Mouse (Mus musculus) bone marrow macrophage, adult 2 months (primary cell): ENCODE measurements at regions not wholly inside any gene's neighbourhood (a gene's known extent, or its start where the extent isn't known, plus 50 kb on each side); places are given as distances from the start of the nearest gene placed in this dataset.

Source experiments
- H3K27ac ChIP-seq: 2 replicates; pipeline ENCODE4 v1.5.1; 2012; ENCODE audit warnings: low read depth, low read length; ENCODE audit not compliant: insufficient read depth
- H3K4me1 ChIP-seq: 2 replicates; pipeline ENCODE4 v1.6.1; 2012; ENCODE audit warnings: low read length; ENCODE audit not compliant: control insufficient read depth, insufficient read depth
- H3K4me3 ChIP-seq: 2 replicates; pipeline ENCODE4 v1.5.1; 2012; ENCODE audit warnings: mild to moderate bottlenecking, low read length, moderate library complexity; ENCODE audit not compliant: insufficient read depth
- CTCF ChIP-seq: IDR thresholded peaks from 2 replicates; pipeline ENCODE4 v1.5.1; 2012; ENCODE audit warnings: low read depth, mild to moderate bottlenecking, low read length, moderate library complexity
- POLR2A ChIP-seq: IDR thresholded peaks from 2 replicates; pipeline ENCODE4 v1.6.1; 2012; ENCODE audit warnings: mild to moderate bottlenecking, low read depth, low read length, borderline replicate concordance

DNA sequence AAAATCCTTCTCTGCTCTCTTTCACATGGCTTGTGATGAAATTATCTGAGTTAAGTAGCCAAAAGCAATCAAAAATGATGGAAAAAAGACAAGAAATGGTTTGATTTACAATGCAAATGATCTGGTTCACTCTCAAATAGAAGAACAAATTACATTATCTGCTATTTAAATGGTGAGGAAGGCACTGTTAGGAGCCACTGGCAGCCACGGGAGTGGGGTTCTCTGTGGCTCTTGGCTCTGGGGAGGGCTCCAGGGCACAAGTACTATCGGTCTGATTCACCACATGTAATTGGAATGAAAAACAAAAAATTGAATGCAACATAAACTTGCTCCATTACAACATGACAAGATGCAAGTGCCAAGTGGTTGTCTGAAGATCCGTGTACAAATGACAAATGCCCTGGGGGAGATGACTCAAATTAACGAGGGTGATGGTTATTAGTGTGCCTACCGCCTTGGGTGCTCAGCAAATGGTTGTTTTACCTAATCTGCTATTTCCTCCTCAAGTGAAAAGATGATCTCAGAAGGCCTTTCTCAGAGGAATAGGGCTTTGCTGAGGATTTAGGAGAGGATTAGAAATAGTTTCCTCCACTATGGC is 268.2 kb downstream of the Hivep2 start:
- Histone ChIP-seq H3K27ac (no peak overlapping the region), H3K4me1 (no peaks in the 10 kb centered on the region; the same call in 1 of the 2 replicates), H3K4me3 (no peak overlapping the region)
- TF ChIP-seq POLR2A: no peak
- TF ChIP-seq CTCF: no peak

DNA sequence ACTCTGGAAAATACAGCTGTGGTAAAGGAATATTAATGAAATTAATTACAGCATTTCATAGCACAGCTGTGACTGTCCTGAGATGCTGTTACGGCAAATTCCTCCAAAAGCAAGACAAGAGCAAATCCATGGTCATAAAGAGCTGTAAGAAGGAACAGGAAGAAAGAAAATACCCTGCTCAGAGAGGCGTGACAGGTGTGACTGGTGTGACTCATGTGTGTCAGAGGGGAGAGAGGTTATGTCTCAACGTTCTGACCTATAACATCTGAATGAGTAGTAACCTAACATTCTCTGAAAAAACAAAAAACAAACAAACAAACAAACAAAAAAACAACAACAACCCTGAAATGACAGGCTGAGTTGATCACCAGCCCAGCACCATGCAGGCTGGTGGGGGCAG is 267.5 kb downstream of the Hivep2 start:
- Histone ChIP-seq H3K27ac (no peak overlapping the region), H3K4me3 (no peak overlapping the region), H3K4me1 (no peaks in the 10 kb centered on the region; the same call in 1 of the 2 replicates)
- TF ChIP-seq POLR2A: no peak
- TF ChIP-seq CTCF: no peak

DNA sequence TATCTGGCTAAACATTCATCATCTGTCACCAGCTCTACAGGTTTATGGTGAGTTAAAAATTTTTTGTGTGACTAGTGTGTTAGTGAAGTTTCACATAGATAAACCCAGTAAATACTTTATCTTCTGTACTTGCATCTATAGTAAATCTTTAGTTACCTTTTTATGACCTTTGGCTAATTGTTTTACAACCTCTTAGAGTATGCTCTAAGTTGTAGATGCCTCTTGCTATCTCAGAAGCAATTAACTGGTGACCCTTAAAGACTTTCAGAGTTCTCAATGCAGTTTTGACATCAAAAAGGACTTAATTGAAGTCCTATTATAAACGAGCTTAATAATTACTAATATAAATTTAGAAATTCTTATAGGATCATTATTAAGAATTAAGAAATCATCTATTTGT is 265.6 kb downstream of the Hivep2 start:
- TF ChIP-seq POLR2A (no peak), CTCF (no peak)
- no peak overlapping the region for H3K27ac ChIP-seq
- H3K4me1 ChIP-seq: no peaks in the 10 kb centered on the region; the same call in 1 of the 2 replicates
- H3K4me3 ChIP-seq: no peak overlapping the region

DNA sequence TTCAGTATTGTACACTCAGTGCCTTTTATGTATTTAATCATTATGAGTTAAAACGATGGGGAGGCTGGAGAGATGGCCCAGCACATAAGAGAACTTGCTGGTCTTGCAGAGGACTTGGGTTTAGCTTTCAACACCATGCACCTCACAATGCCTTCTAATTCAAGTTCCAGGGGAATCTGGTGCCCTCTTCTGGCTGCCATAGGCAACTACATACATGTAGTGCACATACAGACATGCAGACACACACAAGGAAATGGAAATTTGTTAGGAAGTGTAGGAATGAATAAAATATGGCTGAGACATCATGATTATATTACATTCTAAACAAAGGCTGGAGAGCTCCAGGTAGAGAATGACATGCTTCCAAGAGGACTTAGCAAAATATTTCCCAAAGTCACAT is 251.4 kb downstream of the Hivep2 start:
- TF ChIP-seq POLR2A (no peak), CTCF (no peak)
- H3K4me3 ChIP-seq: no peak overlapping the region

DNA sequence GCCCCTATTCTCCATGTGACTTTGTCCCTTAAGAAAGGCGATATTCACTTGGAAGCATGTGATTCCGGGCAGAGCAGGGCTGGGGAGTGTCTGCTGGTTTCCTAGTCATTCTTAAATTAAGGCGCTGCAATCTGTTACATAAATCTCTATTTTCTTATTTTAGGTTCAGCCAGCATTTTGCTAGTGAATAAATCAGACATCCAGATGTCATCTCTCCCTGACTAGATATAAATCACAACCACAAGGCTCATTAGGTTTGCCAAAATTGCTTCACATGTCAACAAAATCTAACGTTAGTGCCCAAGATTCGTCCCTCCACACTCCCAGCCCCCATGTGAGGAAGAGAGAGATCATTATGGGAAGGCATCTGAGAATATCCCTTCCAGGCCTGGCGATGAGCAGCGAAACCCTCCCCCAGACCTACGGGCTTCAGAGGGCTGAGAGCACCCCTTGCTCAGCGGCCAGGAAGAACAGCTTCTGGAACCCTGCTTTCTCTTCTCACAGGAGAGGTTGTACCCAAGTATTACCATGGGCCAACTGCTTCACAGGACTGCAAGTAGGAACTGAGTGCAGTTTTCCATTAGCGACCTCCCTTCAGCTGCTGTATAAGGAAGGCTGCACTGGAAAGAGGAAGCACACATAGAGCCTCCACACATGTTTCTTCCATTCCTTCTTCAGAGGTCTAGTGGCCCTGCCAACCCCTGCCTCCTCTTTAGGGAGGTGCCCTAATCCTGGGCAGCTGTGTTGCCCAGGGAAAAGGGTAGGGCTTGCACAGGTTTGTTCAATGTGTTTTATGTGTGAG is 250.5 kb downstream of the Hivep2 start:
- TF ChIP-seq POLR2A: no peak
- TF ChIP-seq CTCF: no peak

More for the DNA sequence above, 251.4 kb downstream of the Hivep2 start:
- Histone ChIP-seq H3K4me1 (peaks cover 5% of the 10 kb centered on the region), H3K27ac (no peak overlapping the region)

DNA sequence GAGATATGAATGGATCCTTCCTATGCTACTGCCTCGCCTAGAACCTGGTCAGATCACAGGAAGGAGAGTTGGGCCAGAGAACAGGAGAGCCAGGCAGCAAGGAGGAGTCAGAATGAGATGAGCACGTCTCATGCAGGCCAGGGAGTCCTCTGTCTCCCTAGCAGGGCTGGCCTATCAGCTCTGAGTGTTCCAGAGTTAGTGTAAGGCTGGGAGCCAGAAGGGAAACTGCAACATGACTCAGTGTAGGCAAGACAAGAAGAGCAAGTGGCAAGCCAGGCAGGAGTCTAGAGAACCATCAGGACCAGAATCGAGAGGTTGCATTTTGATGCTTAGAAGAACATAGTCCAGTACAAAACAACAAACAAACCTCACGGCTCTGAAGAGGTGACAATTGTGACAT is 249.6 kb downstream of the Hivep2 start:
- H3K4me1 ChIP-seq: peaks cover 19% of the 10 kb centered on the region
- no peak overlapping the region for H3K4me3 ChIP-seq
- H3K27ac ChIP-seq: no peak overlapping the region
- no peak for TF ChIP-seq CTCF
- no peak for TF ChIP-seq POLR2A

More for the DNA sequence above, 250.5 kb downstream of the Hivep2 start:
- H3K4me1 ChIP-seq: peaks cover 10% of the 10 kb centered on the region
- H3K4me3 ChIP-seq: no peak overlapping the region
- no peak overlapping the region for H3K27ac ChIP-seq

DNA sequence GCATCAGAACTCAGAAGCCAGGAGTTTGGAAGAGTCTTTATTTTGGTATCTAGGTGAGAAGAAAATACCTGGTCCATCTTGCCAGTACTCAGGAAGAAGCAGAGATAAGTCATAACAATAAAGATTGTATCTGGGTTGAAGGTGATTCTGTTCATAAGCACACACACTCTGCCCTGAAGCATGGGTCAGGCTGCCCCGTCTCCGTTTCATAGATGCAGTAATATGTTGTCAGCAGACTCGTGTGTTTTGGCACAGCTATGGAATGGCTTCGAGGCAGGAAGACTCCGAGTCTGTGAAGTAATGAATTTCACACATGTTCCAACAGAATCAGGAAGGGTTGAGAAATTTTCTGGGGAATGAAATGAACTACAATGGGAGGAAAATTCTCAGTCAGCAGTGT is 247.7 kb downstream of the Hivep2 start:
- H3K27ac ChIP-seq: no peak overlapping the region
- TF ChIP-seq CTCF (no peak), POLR2A (no peak)
- no peak overlapping the region for H3K4me3 ChIP-seq
- peaks cover 30% of the 10 kb centered on the region for H3K4me1 ChIP-seq

DNA sequence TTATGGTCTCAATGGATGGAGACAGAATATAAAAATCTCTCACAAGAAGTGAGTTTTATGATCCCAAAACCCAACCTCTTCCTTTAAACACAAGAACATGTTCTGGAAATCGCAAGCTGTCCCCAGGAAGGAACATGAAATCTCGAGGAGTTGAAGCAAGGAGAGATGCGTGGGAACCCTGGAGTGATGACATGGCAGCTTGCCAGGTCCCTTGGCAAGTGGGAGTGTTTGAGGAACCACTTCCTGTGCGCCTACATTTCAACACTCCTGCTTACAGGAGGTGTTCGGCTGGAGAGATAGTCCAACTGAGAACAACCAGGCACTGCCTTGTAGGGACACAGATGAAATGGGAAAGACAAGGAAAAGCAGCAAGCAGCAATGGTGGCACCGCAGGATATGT is 246.1 kb downstream of the Hivep2 start:
- no peak overlapping the region for H3K27ac ChIP-seq
- peaks cover 39% of the 10 kb centered on the region for H3K4me1 ChIP-seq
- H3K4me3 ChIP-seq: no peak overlapping the region
- TF ChIP-seq CTCF: no peak
- no peak for TF ChIP-seq POLR2A

DNA sequence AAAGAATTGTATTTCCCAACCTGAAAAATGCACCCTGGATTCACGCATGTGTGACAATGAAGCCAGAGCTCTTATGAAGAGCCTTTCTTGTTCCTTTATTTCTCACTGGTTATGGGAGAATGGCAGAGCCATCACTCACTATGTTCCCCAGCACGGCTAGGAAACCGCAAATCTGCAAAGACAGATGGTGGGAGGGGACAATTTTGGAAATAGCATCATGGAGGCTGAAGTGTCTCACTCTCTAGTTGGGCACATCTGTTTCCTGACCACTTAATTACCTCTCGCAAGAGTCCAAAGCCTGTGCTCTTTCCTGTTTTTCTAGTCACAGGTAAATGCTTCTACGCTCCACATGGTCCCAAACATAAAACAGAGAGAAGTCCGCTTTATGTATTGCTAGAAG is 245.6 kb downstream of the Hivep2 start:
- H3K27ac ChIP-seq: no peak overlapping the region
- H3K4me1 ChIP-seq: peaks cover 39% of the 10 kb centered on the region
- no peak overlapping the region for H3K4me3 ChIP-seq
- no peak for TF ChIP-seq POLR2A
- no peak for TF ChIP-seq CTCF

- peaks cover 37% of the 10 kb centered on the region for H3K4me1 ChIP-seq
- no peak overlapping the region for H3K4me3 ChIP-seq
- H3K27ac ChIP-seq: no peak overlapping the region
- TF ChIP-seq POLR2A (no peak), CTCF (no peak)
Measured at GRCm38 (mm10) chr10:14210445-14210844, 244.6 kb downstream of the Hivep2 start.

DNA sequence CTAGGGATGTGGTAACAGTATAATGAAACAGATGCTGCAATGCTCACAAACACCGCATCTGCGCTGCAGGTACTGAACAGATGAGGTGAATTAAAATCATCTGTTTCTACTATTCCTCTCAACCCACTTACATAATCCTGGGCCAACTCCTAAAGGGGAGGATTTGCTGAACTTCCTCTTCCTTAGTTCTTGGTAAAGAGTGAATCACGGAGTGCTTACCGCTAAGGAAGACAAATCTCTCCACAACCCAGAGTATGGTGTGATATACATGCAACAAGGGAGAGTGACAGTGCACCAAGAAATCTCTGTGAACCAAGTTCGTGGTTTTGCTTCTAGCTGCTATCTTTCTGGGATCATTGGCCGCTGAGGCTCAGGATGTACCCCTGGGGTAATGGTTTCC is 244.2 kb downstream of the Hivep2 start:
- TF ChIP-seq POLR2A (no peak), CTCF (no peak)
- H3K4me1 ChIP-seq: peaks cover 37% of the 10 kb centered on the region
- H3K4me3 ChIP-seq: no peak overlapping the region
- H3K27ac ChIP-seq: no peak overlapping the region
